Mouse (Mus musculus) lung, embryonic 15.5 days (tissue): ENCODE results near the gene Spred2. TPM values are rescaled to one million over a fixed set of nuclear protein-coding genes. Genes with fewer than 3 reads are reported as not detected.
A peak's percentile ranks its signal among the peaks of the same experiment; 100 is the strongest.

Experiments used
- ATAC-seq: fragments of 200-750 bp; cut with Nextera tagmentation; 2 replicates; pipeline ENCODE4 v1.8.0; 2017; ENCODE audit warnings: moderate number of reproducible peaks, borderline replicate concordance; ENCODE audit not compliant: low FRiP score, low TSS enrichment; ENCODE audit errors: extremely low read depth
- H3K27ac ChIP-seq: fragments of 300-500 bp; sonication (generic); 2 replicates; pipeline ENCODE4 v1.5.1; 2015; ENCODE audit warnings: moderate library complexity, mild to moderate bottlenecking, inconsistent platforms
- H3K27me3 ChIP-seq: fragments of 300-500 bp; sonication (generic); 2 replicates; pipeline ENCODE4 v1.6.1; 2015; ENCODE audit warnings: inconsistent platforms
- H3K36me3 ChIP-seq: fragments of 300-500 bp; sonication (generic); 2 replicates; pipeline ENCODE4 v1.6.1; 2015; ENCODE audit warnings: inconsistent platforms
- H3K4me1 ChIP-seq: fragments of 300-500 bp; sonication (generic); 2 replicates; pipeline ENCODE4 v1.6.1; 2015; ENCODE audit warnings: inconsistent platforms
- H3K4me2 ChIP-seq: fragments of 300-500 bp; sonication (generic); 2 replicates; pipeline ENCODE4 v1.6.1; 2015; ENCODE audit warnings: inconsistent platforms, mild to moderate bottlenecking, moderate library complexity
- H3K4me3 ChIP-seq: fragments of 300-500 bp; sonication (generic); 2 replicates; pipeline ENCODE4 v1.5.1; 2015; ENCODE audit warnings: mild to moderate bottlenecking, inconsistent platforms
- H3K9ac ChIP-seq: fragments of 300-500 bp; sonication (generic); 2 replicates; pipeline ENCODE4 v1.6.1; 2015; ENCODE audit warnings: inconsistent platforms
- H3K9me3 ChIP-seq: fragments of 300-500 bp; sonication (generic); 2 replicates; pipeline ENCODE4 v1.6.1; 2016; ENCODE audit warnings: inconsistent platforms
- WGBS: fragments of 180-500 bp; shearing (Covaris S2); methylation state at CpG from one replicate; pipeline ENCODE4 v1.1.7; 2015; 5-methylcytosine and 5-hydroxymethylcytosine counted together
- polyA plus RNA-seq: library from polyadenylated mRNA; unstranded; fragments of >200 nt; fragmentation: Nextera tagmentation; extraction: Ambion mirVana; gene quantifications from 2 replicates; pipeline ENCODE4 v1.2.1, GENCODE M21; 2015

Spred2 gene
- polyA plus RNA-seq, 1 experiment from 2014 or later = 6.3 TPM

DNA sequence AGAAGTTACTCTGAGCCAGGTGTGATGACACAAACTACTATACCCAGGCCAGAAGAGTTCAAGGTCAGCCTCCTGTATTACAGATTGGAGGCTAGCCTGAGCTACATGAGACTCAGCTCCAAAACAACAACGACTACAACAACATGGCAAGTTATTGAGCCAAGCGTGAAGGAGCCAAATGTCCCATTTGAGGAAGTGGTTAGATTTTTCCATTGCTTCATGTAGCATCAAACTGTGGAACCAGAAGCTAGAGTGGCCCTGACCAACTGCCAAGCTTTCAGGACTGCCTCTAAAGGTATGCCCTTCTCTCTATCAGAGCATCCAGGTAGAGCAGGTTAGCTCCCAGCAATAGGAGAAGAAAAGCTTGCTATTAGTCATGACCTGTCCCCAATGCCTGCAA lies 19.6 kb downstream of the Spred2 start:
- H3K9me3 ChIP-seq = no peaks in the 10 kb centered on the region
- no peaks in the 10 kb centered on the region for H3K27me3 ChIP-seq
- H3K27ac ChIP-seq = no peak overlapping the region
- H3K4me1 ChIP-seq = peaks cover 20% of the 10 kb centered on the region
- H3K36me3 ChIP-seq = no peaks in the 10 kb centered on the region
- ATAC-seq = no peak
- H3K4me3 ChIP-seq = no peak overlapping the region
- no peak overlapping the region for H3K4me2 ChIP-seq
- 93% methylated on average over 2 of the region's 2 CpGs for WGBS
- no peak overlapping the region for H3K9ac ChIP-seq

DNA sequence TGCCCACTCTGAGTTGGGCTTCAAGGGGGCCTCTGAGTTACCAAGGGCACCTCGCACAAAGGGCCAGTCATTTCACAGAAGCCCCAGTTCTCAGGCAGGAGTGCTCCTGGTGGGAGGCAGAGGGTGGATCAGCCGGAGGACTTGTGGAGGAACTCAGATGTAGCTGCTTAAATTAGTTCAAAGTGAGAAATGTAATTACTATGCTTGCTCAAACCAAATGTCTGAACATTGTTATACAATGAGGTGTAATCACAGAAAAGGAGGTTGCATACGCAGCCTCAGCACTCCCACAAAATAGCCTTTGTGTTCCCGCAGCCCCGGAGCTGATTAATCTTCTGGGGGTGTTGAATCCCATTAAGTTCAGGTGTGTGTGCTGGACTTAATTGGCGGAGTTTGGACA lies 20.5 kb downstream of the Spred2 start:
- no peak overlapping the region for H3K4me3 ChIP-seq
- H3K27me3 ChIP-seq = no peaks in the 10 kb centered on the region
- ATAC-seq = no peak
- H3K9ac ChIP-seq = no peak overlapping the region
- no peak overlapping the region for H3K4me2 ChIP-seq
- peaks cover 16% of the 10 kb centered on the region for H3K4me1 ChIP-seq
- 85% methylated on average over 6 of the region's 6 CpGs for WGBS
- H3K36me3 ChIP-seq = no peaks in the 10 kb centered on the region
- H3K27ac ChIP-seq = no peak overlapping the region
- H3K9me3 ChIP-seq = no peaks in the 10 kb centered on the region

DNA sequence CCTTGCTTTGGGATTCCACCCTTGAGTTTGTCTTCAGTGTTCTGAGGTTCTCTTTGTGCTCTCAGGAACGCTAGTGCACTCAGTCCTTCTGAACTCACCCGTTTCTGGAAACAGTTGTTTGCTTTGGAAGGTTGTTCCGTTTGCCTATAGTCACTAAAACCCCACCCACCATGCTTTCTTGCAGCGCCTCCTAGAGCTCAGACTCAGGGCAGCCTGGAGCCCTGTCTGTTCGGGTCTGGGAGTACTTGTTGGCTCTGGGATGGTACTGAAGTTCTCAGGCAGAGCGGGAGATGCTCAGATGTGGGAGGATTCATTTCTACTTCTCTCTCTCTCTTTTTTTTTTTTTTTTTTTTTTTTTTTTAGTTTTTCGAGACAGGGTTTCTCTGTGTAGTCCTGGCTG lies 22.5 kb downstream of the Spred2 start:
- Histone ChIP-seq H3K27ac (no peak overlapping the region), H3K4me1 (peaks cover 30% of the 10 kb centered on the region), H3K4me2 (no peak overlapping the region), H3K36me3 (no peaks in the 10 kb centered on the region), H3K4me3 (no peak overlapping the region), H3K27me3 (no peaks in the 10 kb centered on the region), H3K9ac (no peak overlapping the region), H3K9me3 (no peaks in the 10 kb centered on the region)
- WGBS = 78% methylated on average over 6 of the region's 7 CpGs
- no peak for ATAC-seq

- H3K4me3 ChIP-seq = no peak overlapping the region
- H3K27me3 ChIP-seq = no peaks in the 10 kb centered on the region
- peaks cover 30% of the 10 kb centered on the region for H3K4me1 ChIP-seq
- no peak overlapping the region for H3K9ac ChIP-seq
- ATAC-seq = peak; percentile 53; the same call in 1 of the 2 replicates
- H3K27ac ChIP-seq = no peak overlapping the region
- H3K36me3 ChIP-seq = no peaks in the 10 kb centered on the region
- no peak overlapping the region for H3K4me2 ChIP-seq
- H3K9me3 ChIP-seq = no peaks in the 10 kb centered on the region
- 69% methylated on average over 7 of the region's 7 CpGs for WGBS
Measured at GRCm38 (mm10) chr11:19947626-19948135, 23.5 kb downstream of the Spred2 start.

DNA sequence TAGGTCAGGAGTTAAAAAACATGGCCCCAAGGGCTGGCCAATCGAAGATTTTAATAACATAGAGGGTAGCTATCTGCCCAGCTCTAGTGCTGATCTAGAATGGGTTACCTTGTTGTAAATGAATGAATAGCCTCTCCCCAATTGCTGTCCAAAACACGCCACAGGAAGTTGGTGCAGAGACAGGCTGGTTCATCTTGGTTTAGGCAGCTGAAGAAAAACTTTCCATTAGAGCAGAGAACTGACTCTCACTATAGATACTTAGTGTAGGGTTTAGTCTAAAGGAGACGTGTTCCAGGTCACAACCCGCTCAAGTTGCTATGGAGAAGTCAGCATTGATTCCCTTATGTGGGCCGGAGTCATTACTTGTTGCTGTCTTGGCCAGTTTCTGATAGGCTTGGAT lies 25.6 kb downstream of the Spred2 start:
- 0 out of 2 replicates have a peak overlapping the region, but pooled peaks have one; percentile 38 for H3K27ac ChIP-seq

DNA sequence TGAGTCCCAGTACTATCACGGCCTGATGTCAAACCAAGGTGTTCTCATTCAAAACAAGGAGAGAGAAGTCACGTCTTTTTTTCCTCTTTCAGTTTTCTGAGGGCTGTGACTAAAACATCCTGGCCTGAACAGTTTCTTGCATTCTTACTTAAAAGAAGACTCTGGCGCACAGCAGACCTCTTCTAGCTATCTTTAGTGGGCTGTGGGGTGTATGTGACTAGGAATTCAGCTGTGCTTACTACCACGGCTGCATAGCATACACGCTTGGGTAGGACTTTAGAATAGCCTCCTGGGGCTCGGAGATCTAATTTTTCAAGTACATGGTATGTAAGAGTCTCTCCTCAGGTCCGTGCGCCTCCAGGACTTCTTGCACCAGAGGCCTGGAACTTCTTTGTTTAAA lies 26.0 kb downstream of the Spred2 start:
- H3K4me3 ChIP-seq = no peak overlapping the region
- WGBS = 46% methylated on average over 8 of the region's 8 CpGs
- H3K27me3 ChIP-seq = no peaks in the 10 kb centered on the region
- no peak overlapping the region for H3K9ac ChIP-seq
- ATAC-seq = no peak
- H3K4me1 ChIP-seq = peaks cover 30% of the 10 kb centered on the region
- H3K36me3 ChIP-seq = no peaks in the 10 kb centered on the region
- no peaks in the 10 kb centered on the region for H3K9me3 ChIP-seq
- no peak overlapping the region for H3K4me2 ChIP-seq
- H3K27ac ChIP-seq = peak overlapping the region; percentile 38

More for the DNA sequence above, 25.6 kb downstream of the Spred2 start:
- no peaks in the 10 kb centered on the region for H3K36me3 ChIP-seq
- H3K9me3 ChIP-seq = no peaks in the 10 kb centered on the region
- H3K4me1 ChIP-seq = peaks cover 30% of the 10 kb centered on the region
- WGBS = 70% methylated on average over 5 of the region's 5 CpGs
- no peak for ATAC-seq
- H3K27me3 ChIP-seq = no peaks in the 10 kb centered on the region
- H3K9ac ChIP-seq = no peak overlapping the region
- H3K4me2 ChIP-seq = no peak overlapping the region
- no peak overlapping the region for H3K4me3 ChIP-seq

DNA sequence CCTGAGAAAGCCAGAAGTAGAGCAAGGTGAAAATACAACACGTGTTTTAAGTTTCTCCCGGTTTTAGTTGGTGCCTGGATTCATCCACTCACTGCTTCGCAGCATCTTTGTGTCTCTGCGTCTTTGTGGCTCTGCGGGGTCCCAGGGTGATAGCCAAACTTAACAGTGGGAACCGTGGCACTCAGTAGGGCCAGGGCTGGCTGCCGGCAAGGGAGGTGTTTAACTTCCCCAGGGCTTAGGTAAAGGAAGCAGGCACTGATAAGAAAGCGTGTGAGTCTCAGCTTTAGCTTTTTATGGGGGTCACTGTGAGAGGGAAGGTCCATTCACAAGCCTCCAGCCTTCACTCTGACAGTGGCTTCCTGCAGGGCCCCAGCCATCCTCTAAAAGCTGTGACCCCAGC lies 28.8 kb downstream of the Spred2 start:
- H3K9ac ChIP-seq = no peak overlapping the region
- no peak overlapping the region for H3K4me3 ChIP-seq
- H3K27ac ChIP-seq = no peak overlapping the region
- WGBS = 39% methylated on average over 8 of the region's 8 CpGs
- no peaks in the 10 kb centered on the region for H3K9me3 ChIP-seq
- H3K27me3 ChIP-seq = no peaks in the 10 kb centered on the region
- H3K4me2 ChIP-seq = no peak overlapping the region
- no peak for ATAC-seq
- H3K36me3 ChIP-seq = no peaks in the 10 kb centered on the region
- peaks cover 27% of the 10 kb centered on the region for H3K4me1 ChIP-seq

DNA sequence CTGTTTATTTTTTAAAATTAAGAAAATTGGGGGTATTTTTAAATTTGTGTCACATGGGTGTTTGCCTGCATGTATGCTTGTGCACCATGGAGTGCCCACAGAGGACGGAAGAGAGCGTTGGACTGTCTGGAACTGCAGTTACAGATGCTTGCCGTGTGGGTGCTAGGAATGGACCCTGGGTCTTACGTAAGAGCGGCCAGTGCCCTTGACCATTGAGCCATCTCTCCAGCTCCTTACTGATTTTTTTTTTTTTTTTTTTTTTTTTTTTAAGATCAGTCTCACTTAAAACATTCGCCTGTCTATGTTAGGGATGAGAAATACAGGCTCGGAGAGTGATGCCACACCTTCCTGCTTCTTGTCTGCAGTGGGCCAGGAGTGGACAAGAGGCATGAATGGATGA lies 29.7 kb downstream of the Spred2 start:
- no peaks in the 10 kb centered on the region for H3K36me3 ChIP-seq
- no peak for ATAC-seq
- WGBS = 90% methylated on average over 7 of the region's 7 CpGs
- no peaks in the 10 kb centered on the region for H3K27me3 ChIP-seq
- H3K4me2 ChIP-seq = no peak overlapping the region
- no peak overlapping the region for H3K27ac ChIP-seq
- peaks cover 23% of the 10 kb centered on the region for H3K4me1 ChIP-seq
- no peak overlapping the region for H3K4me3 ChIP-seq
- no peaks in the 10 kb centered on the region for H3K9me3 ChIP-seq
- H3K9ac ChIP-seq = no peak overlapping the region

- Histone ChIP-seq H3K9me3 (no peaks in the 10 kb centered on the region), H3K4me1 (peaks cover 26% of the 10 kb centered on the region), H3K27ac (no peak overlapping the region), H3K4me2 (no peak overlapping the region), H3K36me3 (no peaks in the 10 kb centered on the region), H3K9ac (no peak overlapping the region), H3K4me3 (no peak overlapping the region), H3K27me3 (no peaks in the 10 kb centered on the region)
- ATAC-seq = no peak
- 63% methylated on average over 9 of the region's 9 CpGs for WGBS
Measured at GRCm38 (mm10) chr11:19955069-19955468, 30.9 kb downstream of the Spred2 start.

DNA sequence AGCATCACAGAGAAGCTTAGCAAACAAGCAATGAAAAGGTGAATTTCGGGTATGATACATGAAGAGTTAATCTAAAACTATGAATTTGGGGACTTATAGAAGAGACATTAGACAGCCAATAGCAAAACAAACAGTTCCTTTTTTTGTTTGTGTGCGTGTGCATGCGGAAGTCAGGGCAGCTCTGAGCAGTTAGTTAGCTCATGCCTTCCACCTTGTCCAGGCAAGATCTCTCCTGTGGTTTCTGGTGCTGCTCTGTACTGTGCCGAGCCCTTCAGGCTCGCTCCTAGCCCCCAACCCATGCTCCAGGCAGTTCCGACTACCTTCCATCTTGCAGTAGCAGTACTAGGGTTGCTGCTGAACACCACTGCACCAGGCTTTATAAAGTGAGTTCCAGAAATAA lies 31.5 kb downstream of the Spred2 start:
- no peaks in the 10 kb centered on the region for H3K9me3 ChIP-seq
- H3K4me2 ChIP-seq = no peak overlapping the region
- no peak for ATAC-seq
- 78% methylated on average over 6 of the region's 6 CpGs for WGBS
- no peaks in the 10 kb centered on the region for H3K36me3 ChIP-seq
- H3K27ac ChIP-seq = no peak overlapping the region
- no peak overlapping the region for H3K4me3 ChIP-seq
- no peak overlapping the region for H3K9ac ChIP-seq
- no peaks in the 10 kb centered on the region for H3K27me3 ChIP-seq
- H3K4me1 ChIP-seq = peaks cover 25% of the 10 kb centered on the region

- H3K27ac ChIP-seq = no peak overlapping the region
- ATAC-seq = no peak
- no peak overlapping the region for H3K4me3 ChIP-seq
- H3K36me3 ChIP-seq = no peaks in the 10 kb centered on the region
- H3K4me1 ChIP-seq = peaks cover 49% of the 10 kb centered on the region
- no peak overlapping the region for H3K9ac ChIP-seq
- no peak overlapping the region for H3K4me2 ChIP-seq
- 70% methylated on average over 3 of the region's 3 CpGs for WGBS
- no peaks in the 10 kb centered on the region for H3K9me3 ChIP-seq
- H3K27me3 ChIP-seq = no peaks in the 10 kb centered on the region
Measured at GRCm38 (mm10) chr11:19959006-19959405, 34.8 kb downstream of the Spred2 start.

- Histone ChIP-seq H3K4me3 (no peak overlapping the region), H3K36me3 (no peaks in the 10 kb centered on the region), H3K9me3 (no peaks in the 10 kb centered on the region), H3K4me2 (no peak overlapping the region), H3K27me3 (no peaks in the 10 kb centered on the region), H3K27ac (no peak overlapping the region), H3K9ac (no peak overlapping the region), H3K4me1 (peaks cover 57% of the 10 kb centered on the region)
- 63% methylated on average over 5 of the region's 5 CpGs for WGBS
- no peak for ATAC-seq
Measured at GRCm38 (mm10) chr11:19959897-19960296, 35.7 kb downstream of the Spred2 start.

DNA sequence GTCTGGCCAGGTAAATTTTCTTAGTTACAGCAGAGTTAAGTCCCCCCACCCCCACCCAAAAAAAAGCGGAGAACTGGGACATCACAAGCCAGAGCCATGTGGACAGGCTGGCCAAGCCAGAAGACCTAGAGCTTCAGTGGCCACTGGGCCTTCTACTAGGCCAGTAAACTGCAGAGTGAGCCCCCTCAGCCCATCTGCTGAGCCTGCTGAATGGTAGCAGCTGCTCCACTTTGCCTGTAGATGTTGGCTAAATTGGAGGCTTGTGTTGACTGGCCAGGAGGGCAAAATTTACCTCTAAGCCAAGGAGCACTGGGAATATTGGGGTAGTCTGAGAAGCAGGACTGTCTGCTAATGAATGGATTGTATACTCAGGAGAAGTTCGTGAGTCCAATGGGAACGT lies 36.4 kb downstream of the Spred2 start:
- Histone ChIP-seq H3K4me3 (no peak overlapping the region), H3K4me1 (peaks cover 64% of the 10 kb centered on the region), H3K9me3 (no peaks in the 10 kb centered on the region), H3K36me3 (no peaks in the 10 kb centered on the region), H3K27ac (no peak overlapping the region), H3K27me3 (no peaks in the 10 kb centered on the region), H3K4me2 (no peak overlapping the region), H3K9ac (no peak overlapping the region)
- 76% methylated on average over 3 of the region's 3 CpGs for WGBS
- no peak for ATAC-seq
